Mouse (Mus musculus) brain, embryonic 18.5 days (tissue): ENCODE data around the gene Ahnak.
A peak's percentile ranks its signal among the peaks of the same experiment; 100 is the strongest.
"Not testable (repeated sequence)": the region's sequence is repeated elsewhere in the genome, so short reads cannot be mapped to it uniquely, and the experiment has no call there.

Source experiments
- DNase-seq: peaks from one replicate; pipeline ENCODE4 v3.0.0-alpha.2; 2012; ENCODE audit warnings: low read depth, low spot score

Gene Ahnak

DNA sequence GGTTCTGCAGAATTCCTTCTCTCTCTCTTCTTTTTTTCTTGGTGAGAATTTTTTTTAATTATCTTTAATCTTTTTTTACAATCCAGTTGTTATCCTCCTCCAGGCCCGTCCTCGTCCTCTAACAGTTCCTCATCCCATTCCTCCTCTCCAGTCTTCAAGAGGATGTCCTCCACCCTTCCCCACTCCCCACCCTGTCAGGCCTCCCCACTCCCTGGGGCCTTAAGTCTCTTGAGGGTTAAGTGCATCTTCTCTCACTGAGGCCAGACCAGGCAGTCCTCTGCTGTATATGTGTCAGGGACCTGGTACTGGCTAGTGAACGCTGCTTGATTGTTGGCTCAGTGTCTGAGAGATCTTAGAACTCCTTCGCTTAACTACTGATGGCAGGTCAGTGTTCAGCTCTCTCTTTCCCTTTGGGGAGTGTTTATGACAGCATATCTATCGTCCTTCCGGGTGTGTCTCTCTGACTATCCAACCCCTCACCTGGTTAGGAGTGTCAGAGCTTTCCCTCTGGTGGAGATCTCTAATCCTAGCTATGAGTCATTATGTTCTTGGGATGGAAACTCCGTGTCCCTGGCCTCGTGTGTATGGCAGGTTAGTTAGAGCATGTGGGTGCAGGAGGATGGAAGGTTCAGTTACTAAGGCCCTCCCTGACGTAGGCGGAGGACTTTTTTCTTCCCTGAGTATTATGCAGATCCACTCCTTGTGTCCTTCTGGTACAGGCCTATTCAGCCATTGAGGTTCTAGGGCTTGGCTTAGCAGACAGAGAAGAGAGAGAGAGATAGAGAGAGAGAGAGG lies 5.9 kb downstream of the Ahnak start:
- no peak for DNase-seq

DNA sequence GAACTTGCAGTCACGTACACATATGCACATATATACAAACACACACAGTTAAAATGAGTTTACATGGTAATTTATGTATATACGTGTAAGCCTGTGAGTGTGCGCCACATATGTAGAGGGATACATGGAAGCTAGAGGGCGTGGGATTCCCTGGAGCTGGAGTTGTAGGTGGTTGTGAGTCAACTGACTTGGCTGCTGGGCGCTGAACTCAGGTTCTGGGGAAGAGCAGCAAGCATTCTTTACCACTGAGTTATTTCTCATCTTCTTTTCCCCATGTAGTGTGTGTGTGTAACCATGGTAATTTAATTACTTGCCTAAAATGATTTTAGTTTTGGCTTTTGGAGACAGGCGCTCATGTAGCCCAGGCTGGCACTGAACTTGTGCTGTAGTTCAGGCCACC lies 7.5 kb downstream of the Ahnak start:
- DNase-seq: no peak

DNA sequence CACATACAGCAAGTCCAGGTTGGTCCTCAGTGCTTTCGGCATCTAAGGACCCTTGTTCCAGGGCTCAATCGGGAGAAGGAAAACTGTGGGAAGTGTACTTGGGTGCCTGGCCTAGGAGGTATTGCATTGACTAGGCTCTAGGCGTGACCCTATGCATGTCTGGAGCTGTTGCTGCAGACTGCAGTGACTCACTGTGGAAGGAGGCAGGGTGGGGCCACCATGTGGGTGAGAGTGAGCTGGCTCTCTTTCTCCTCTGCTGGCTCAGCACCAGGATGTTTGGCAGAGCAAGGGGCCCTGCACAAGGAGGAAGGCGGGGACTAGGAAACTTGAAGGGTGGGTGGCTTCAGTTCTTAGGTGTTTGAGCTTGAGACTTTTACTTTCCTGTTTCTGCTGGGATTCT lies 8.5 kb downstream of the Ahnak start:
- DNase-seq: no peak

DNA sequence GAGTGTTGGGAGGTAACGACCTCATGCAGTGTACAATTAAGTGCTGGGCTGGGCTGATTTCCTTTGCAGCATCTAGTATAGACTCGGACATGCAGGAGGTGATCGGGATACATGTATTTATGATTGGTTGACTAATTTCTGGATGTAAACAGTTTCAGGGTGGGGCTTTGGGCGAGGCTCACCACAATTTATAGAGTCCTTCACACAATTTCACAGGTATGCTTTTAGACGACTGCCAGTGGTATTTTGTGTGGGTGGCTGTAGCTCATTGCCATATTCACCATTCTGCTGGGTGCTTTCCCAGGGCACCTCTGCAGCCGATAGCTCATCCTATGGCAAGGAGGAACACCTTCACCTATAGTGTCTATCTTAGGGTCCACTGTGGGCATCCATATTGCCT lies 9.5 kb downstream of the Ahnak start:
- no peak for DNase-seq

DNA sequence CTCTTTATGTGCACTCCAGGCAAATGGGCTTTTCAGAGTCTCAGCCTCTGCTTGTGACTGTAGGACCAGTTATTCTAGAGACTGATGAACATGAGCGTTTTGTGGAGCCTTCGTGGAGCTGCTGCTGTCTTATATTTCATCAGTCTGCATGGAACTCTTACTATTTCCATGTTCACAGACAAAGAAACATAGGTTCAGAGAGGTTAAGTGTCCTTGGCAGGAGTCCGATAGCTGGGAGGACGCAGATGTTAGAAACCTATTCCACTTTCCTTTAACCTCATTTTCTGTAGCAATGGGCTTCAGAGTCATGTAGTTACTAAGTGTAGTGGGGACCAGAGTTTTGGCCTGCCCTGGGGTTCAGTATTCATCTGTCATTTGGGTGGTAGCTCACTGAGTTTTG lies 10.1 kb downstream of the Ahnak start:
- DNase-seq: no peak

DNA sequence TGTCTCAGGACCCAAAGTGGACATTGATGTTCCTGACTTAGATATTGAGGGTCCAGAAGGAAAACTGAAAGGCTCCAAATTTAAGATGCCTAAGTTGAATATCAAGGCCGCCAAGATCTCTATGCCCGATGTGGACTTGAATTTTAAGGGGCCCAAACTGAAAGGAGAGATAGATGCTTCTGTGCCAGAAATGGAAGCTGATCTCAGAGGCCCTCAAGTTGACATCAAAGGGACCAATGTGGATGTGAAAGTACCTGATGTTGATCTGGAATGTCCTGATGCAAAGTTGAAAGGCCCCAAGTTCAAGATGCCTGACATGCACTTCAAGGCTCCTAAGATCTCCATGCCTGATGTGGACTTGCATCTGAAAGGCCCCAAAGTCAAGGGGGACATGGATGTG lies 17.8 kb downstream of the Ahnak start:
- DNase-seq: not testable (repeated sequence)

DNA sequence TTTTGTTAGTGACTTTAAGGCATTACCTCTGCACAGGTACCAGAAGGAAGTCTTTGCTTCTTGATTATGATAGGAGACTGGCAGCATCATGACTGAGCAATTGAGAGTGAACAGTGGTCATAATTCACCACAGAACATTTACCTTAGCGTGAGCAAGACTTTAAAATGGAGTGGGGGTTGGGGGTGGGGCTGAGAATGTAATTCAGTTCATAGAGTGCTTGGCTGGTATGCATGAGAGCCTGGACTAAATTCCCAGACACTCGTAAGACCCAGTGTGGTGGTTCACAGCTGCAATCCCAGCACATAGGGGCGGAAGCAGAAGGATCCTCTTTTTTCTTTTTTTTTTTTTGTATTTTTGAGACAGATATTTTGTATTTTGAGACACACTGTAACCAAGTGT lies 30.2 kb downstream of the Ahnak start:
- DNase-seq: no peak

DNA sequence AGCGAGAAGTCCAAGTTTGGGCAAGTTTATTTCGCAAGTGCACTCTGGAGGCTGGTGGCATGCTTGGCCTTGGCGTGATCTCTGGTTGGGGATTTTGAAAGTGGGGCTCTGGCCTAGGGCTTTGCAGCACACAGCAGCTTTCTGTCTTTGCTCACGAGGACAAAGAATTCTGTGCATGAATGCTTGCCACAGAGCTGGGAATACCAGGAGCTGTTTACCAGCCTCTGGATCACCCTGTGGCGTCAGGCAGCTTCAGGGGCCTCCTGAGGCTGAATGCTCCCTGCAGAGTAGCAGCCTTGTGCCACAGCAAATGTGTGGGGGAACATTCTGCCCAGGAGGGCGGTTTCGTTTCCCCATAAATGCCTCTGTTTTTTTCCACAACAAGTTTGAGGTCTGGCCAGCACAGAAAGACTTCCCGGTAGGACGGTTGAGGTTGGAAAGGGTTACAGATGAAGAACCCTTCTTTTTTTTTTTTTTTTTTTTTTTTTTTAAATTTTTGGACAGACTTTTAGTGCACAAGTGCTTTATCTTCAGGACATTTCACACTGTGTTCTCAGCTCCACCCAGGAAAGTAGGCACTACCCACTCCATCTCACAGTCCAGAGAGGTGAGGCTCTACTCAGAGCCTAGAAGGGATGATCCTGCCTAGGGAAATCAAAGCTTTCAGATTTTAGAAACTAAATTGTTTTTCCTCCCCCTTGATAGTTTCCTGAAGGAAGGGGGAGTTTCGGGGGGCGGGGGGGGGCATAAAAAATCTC lies 34.1 kb downstream of the Ahnak start:
- no peak for DNase-seq

DNA sequence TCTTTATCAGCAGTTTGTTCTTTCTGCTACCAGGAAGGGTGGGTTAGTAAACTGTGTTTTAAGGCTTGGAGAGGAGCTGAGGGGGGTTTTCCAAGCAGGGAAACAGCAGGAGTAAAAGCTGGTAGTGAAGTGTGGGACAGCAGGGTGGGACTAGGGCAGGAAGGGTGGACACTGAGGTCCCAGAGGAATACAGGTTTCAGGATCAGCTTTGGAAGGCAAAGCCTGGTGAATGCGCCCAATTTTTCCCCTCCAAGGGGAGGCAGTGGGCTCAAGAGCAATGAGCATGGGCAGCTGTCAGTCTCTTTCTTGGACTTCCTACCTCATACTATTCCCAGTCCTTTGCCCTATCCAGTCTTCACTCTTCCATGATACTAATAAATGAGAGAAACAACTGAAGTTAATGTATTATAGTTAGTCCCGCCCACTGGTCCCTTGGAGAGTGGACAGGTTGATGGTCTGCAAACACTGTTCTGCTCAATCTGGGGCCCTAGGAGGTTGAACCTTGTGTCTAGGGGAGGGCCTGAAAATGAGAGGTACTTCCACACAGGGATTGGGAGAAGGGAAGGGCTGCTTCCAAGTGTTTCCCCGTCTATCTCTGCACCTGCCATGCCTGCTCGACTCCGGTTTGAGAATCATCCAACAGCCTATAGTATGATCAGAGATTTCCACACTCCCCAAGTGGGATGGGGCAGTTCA lies 36.6 kb downstream of the Ahnak start:
- no peak for DNase-seq

DNA sequence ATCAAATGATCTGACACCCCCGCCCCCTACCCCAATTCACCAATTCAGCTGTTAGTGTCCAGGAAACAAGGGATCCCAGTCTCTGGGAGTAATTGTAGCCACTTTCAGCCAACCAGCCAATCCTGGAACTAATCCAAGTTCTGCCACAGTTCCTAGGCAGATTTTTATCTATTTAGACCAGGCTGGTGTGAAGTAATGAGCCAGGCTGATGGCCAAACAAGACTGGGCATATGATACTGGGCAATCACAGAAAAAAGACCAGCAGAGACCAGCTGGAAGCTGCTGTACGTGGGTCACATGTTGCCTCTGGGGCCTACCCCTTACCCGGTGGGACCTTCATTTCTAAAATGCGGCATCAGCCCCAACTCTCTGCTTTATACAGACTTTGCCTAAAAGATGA lies 37.5 kb downstream of the Ahnak start:
- DNase-seq: peak; percentile 50

DNA sequence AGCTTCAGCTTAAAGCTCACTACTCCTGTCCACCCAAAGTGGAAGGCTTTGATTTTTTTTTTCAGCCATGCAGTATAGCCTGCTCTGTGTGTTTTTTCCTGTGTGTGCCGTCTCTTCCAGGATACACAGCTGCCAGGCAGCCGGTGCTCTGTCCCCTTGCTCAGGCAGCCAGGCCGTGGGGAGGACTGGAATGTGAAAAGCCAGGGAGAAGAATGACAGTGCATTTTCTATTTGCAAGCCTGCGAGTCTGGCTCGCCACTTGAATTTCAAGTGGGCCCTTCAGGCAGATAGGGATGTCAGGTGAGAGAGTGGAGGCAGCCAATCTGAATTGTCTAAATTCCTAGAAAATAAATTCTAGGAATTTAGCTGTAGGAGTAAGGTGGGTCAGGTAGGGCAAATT lies 38.7 kb downstream of the Ahnak start:
- DNase-seq: no peak

DNA sequence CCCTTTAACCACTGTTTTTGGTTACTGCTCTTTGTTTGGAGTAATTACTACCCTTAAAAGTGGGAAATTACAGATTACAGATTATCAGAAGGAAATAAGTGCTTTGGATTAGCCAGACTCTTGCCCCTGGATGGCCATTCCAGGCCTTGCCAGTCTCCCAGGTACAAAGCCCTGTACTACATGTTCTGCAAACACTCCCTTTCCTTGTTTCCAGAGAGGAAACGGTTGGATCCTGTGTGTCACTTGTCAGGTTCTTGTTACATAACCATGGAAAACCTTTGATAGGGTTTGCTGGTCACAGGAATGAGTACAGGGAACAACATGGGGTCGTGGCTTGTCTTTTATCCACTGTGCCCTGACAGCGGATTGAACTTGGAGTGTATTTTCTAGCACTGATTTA lies 39.3 kb downstream of the Ahnak start:
- no peak for DNase-seq

DNA sequence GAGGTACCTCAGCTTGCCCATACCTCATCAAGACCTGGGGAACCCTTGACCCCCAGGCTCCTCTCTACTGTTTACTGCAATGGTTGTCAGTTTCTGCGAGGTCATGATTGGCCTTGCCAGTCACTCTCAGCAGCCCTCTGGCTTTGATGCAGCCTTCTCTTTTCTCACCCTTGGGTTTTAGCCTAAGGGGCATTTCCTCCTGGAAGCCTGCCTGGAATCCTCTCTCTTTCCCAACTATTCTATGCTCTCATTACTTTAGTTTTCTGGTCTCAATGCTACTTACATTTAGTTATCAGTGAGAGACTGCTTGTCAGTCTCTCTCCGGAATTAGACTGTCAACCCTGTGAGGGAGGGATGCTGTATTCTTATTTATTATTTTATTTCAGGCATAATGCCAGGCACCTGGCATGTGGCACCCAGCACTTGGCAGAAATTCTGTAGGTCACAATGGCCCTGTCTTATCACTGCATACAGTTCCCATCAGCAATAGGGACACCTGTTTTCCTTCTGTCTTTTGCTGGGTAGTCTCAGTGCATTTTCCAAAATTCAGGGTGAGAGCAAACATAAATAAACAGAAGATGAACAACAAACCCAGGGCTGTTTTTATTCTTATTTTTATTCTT lies 40.7 kb downstream of the Ahnak start:
- no peak for DNase-seq

DNA sequence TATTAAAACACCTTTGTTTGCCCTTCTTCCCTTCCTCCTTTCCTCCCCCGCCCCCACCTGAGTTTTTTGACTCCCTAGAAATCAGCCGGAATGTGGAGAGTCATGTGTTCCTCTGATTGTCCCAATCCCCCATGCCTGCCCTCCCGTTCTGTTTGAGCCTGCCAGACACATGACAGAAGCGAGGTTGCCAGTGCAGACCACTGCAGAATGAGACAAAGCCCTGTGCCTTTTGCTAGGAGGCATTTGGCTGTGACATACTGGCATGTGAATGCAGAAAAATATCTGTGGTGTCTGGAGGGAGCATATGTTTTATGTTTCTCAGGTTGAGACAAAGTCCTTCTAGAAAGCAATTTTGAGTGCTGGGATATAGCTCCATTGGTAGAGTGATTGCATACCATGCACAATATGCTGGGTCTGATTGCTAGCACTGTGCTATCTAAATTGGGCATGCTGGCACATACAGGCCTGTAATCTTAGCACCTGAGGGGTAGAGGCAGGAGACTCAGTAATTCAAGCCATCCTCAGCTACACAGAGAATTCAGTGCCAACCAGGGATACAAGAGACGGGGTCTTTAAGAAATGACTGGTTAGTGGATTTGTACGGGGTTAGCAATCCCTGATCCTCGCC lies 43.5 kb downstream of the Ahnak start:
- DNase-seq: no peak

DNA sequence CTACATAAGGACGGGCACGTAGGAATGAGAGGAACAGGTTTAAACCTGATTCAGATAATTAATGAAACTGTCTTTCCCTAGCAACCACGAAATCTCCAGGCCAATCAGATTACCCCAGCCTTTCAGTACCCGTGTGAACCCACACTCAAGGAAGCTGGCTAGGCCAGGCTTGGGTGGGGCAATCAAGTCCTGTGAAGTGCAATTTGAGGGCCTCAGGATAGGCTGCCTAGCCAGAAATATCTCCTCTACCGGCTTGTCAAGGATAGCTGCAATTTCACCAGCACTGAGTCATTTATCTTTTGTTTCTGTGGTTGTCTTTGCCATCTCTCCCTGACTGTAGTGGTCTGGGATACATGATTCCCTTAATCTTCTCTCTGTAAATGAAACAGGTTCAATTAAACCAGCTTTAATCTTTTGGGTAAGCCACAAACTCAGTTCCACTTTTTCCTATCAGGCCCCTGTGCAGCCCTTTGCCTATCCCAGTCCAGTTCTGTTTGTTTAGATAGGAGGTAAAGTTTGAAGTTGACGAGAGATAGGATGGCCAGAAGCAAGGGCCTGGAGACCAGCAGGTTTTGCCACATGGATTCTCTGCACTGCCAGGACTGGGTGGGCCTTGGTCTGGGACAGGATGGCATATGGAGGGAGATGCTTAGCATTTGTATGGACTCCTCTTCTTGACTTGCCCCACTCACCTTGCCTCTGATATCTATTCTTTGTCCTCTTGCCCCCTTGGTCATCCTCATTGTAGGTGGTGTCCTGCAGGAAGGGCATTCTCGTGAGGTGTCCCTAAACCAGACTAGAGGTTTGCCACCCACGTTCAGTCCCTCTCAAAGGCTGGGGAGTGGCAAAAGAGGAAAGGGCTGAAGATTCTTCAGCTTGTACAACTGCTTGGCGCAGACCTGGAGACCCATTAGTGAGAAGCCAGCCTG lies 44.6 kb downstream of the Ahnak start:
- DNase-seq: no peak

DNA sequence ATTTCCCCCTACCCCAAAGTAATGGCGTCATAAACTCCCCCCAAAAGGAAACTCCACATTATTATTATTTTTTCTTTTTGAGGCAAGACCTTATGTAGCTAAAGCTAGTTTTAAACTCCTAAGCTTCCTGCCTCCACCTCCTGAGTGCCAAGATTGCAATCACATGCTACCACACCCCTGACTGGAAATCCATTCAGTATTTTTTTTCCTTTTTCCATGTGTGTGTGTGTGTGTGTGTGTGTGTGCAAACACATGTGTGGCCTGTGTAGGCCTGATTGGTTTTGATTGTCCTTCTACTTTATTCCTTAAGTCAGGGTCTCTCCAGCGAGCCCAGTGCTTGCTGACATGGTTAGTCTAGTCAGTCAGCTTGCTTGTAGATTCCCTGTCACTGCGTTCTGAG lies 45.4 kb downstream of the Ahnak start:
- no peak for DNase-seq

DNA sequence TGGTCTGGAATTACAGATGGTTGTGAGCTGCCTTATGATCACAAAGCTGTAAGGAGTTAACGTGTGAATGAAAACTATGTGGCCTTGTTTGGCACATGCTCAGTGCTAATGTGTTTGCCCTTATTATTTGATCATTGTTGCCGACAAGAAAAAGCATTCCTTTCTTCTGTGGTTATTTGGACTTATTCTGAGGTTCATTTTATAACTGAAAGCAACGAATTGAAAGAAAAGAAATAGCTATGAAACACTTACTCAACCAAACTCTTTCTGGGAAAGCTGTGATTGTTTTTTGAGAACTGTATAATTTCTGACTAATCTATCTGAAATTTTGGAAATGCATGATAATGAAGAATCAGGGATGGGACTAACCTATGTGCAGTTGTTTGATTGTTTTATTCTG lies 46.0 kb downstream of the Ahnak start:
- DNase-seq: no peak

DNA sequence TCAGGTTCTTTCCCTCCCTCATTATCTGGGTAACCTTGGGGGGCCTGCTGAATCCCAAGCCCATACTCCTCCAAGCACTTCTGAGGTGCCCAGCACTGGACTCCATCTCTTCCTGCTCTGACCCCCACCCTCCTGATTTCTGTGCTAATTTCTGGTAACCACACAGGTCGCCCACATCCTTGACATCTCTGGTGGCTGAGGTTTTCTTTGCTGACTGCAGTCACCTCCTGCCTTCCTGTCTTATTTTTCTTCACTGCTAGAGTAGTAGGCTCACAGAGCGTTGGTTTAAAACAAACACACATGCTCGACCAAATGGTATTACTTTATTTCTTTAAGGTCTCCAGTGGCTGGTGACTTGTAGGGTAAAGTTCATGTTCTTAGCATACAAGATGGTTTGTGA lies 49.1 kb downstream of the Ahnak start:
- no peak for DNase-seq

DNA sequence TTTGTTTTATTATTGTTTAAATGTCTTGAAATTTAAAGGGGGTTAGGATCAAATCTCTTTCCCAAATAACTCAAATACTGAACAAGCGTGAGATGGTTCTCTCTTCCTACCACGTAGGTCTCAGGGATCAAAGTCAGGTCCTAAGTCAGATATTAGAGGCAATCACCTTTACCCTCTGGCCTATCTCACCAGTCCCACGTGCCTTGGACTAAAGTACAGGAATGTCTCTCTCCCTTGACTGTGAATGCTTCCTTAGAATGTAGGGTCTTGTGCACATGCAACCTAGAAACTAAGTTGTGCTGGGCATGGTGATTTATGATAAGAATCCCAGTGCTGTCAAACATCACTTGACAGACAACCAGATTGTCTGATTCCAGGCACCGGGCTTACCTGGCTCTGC lies 50.2 kb downstream of the Ahnak start:
- DNase-seq: no peak

DNA sequence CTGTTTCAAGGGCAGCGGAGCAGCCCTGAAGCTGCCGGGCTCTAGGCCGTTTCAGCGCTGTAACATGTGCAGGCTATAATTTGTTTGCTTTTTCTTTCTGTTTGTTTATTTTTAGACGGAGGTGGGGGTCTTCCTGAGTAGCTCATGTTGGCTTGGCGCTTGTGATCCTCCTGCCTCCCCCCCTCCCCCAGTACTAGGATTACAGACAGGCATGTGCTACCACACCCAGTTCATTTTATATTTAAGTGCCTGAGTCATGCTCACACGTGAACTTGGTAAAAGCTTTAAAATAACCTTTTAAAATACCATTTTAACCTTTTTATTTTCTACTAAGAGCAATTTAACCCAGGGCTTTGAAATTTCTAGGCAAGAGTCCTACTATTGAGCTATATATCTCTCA lies 50.8 kb downstream of the Ahnak start:
- DNase-seq: no peak

DNA sequence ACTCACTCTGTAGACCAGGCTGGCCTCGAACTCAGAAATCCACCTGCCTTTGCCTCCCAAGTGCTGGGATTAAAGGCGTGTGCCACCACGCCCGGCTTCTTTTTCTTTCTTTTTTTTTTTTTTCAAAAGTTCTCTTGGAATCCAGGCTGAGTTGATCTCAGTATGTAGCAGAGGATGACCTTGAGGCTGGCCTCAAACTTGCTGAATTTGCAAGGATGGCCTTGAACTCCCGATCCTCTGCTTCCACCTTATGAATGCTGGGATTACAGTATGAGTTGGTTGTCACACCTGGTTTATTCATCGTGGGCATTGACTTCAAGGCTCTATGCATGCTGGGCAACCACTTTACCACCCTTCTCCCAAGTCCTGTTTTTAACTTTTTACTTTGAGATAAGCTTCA lies 51.6 kb downstream of the Ahnak start:
- DNase-seq: no peak
